Mouse (Mus musculus) heart, embryonic 15.5 days (tissue): ENCODE measurements around the gene Sdc3. TPM values are rescaled to one million over a fixed set of nuclear protein-coding genes. Genes with fewer than 3 reads are reported as not detected.

Experiments used
- ATAC-seq: fragments of 200-750 bp; cut with Nextera tagmentation; replicated peaks from 2 replicates; pipeline ENCODE4 v1.8.0; 2017; ENCODE audit warnings: low read depth, moderate TSS enrichment; ENCODE audit not compliant: insufficient number of reproducible peaks, insufficient read depth, low FRiP score
- H3K27ac ChIP-seq: fragments of 300-500 bp; sonication (generic); 2 replicates; pipeline ENCODE4 v1.5.1; 2015; ENCODE audit warnings: mild to moderate bottlenecking, inconsistent platforms
- H3K27me3 ChIP-seq: fragments of 300-500 bp; sonication (generic); 2 replicates; pipeline ENCODE4 v1.6.1; 2015; ENCODE audit warnings: inconsistent platforms
- H3K36me3 ChIP-seq: fragments of 300-500 bp; sonication (generic); 2 replicates; pipeline ENCODE4 v1.6.1; 2015; ENCODE audit warnings: mild to moderate bottlenecking, inconsistent platforms
- H3K4me1 ChIP-seq: fragments of 300-500 bp; sonication (generic); replicated peaks from 2 replicates; pipeline ENCODE4 v1.6.1; 2015; ENCODE audit warnings: inconsistent platforms
- H3K4me2 ChIP-seq: fragments of 300-500 bp; sonication (generic); 2 replicates; pipeline ENCODE4 v1.6.1; 2015; ENCODE audit warnings: inconsistent platforms, mild to moderate bottlenecking, moderate library complexity
- H3K4me3 ChIP-seq: fragments of 300-500 bp; sonication (generic); 2 replicates; pipeline ENCODE4 v1.5.1; 2015; ENCODE audit warnings: mild to moderate bottlenecking, inconsistent platforms
- H3K9ac ChIP-seq: fragments of 300-500 bp; sonication (generic); 2 replicates; pipeline ENCODE4 v1.6.1; 2015; ENCODE audit warnings: mild to moderate bottlenecking, inconsistent platforms
- H3K9me3 ChIP-seq: fragments of 300-500 bp; sonication (generic); replicated peaks from 2 replicates; pipeline ENCODE4 v1.6.1; 2016; ENCODE audit warnings: inconsistent platforms
- WGBS: fragments of 180-500 bp; shearing (Covaris S2); methylation state at CpG from one replicate; pipeline ENCODE4 v1.1.7; 2015; ENCODE audit warnings: mixed read lengths; 5-methylcytosine and 5-hydroxymethylcytosine counted together
- polyA plus RNA-seq: library from polyadenylated mRNA; unstranded; fragments of >200 nt; fragmentation: Nextera tagmentation; extraction: Ambion mirVana; gene quantifications from 2 replicates; pipeline ENCODE4 v1.2.1, GENCODE M21; 2015

Gene Sdc3
- polyA plus RNA-seq, 1 experiment from 2014 or later: 18.4 TPM

DNA sequence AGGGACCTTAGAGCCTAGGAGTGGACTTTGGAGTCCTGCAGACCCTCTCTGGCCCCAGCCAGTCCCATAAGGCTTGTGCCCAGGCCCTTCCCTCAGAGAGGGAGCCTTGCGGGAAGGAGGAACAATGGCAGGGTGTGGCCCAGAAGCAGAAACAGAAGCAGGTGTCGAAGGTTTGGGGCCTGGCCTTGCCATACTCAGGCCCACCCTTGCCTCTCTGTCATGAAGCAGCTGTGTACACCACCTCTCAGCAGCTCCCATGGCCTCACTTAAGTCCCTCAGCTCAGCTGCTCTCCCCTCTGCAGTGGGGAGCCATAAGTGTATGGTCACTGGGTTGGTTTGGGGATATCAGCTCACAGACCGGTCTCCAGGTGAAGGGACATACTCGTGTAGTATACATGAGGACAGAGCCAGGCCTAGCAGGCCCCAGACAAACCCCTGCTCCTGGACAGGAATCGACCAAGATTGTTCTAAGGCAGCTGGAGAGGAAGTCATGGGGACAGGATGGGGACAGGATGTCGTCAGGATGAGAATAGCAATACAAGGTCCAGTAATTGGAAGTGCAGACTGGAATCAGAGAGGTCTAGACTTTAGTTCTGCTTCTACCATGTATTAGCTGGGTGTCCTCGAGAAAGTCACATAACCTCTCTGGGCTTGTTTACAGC is 28.4 kb downstream of the Sdc3 start:
- Histone ChIP-seq H3K4me1 (0 out of 2 replicates have a peak, but pooled peaks cover 4% of the 10 kb centered on the region), H3K27ac (peak overlapping the region; percentile 67), H3K9me3 (no peaks in the 10 kb centered on the region), H3K27me3 (no peaks in the 10 kb centered on the region), H3K4me3 (no peak overlapping the region), H3K9ac (no peak overlapping the region), H3K36me3 (0 out of 2 replicates have a peak, but pooled peaks cover 8% of the 10 kb centered on the region), H3K4me2 (no peak overlapping the region)
- 70% methylated on average over 7 of the region's 7 CpGs for WGBS
- ATAC-seq: no peak

- no peak overlapping the region for H3K4me3 ChIP-seq
- H3K4me2 ChIP-seq: no peak overlapping the region
- H3K9me3 ChIP-seq: no peaks in the 10 kb centered on the region
- H3K27me3 ChIP-seq: no peaks in the 10 kb centered on the region
- H3K36me3 ChIP-seq: no peaks in the 10 kb centered on the region
- no peak overlapping the region for H3K9ac ChIP-seq
- H3K4me1 ChIP-seq: peaks cover 13% of the 10 kb centered on the region
- peak; percentile 41; the same call in 1 of the 2 replicates for ATAC-seq
- 0 out of 2 replicates have a peak overlapping the region, but pooled peaks have one; percentile 24 for H3K27ac ChIP-seq
- WGBS: 17% methylated on average over 18 of the region's 18 CpGs
These were observed 36.7 kb downstream of the Sdc3 start for GRCm38 (mm10) chr4:130828851-130829673.

DNA sequence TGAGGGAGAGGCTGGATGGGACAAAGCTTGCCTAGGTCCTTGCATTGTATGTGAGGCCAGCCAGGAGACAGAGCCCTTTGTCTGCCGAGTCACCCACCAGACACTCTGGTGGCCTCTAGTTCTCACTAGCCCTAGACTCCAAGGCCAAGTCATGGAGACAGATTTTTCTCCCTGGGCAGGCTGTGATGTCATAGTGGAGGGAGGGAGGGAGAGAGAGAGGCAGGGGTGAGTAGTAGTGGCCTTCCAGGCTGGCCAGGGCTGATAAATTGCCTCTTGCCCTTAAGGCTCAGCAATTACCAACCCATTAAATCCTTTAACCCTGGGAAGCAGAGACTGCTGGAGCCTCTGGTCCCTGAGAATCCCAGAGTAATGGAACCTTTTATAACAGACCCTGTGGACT is 41.8 kb downstream of the Sdc3 start:
- ATAC-seq: no peak
- H3K9me3 ChIP-seq: no peaks in the 10 kb centered on the region
- no peak overlapping the region for H3K4me3 ChIP-seq
- no peak overlapping the region for H3K4me2 ChIP-seq
- no peak overlapping the region for H3K27ac ChIP-seq
- 0 out of 2 replicates have a peak, but pooled peaks cover 3% of the 10 kb centered on the region for H3K27me3 ChIP-seq
- H3K36me3 ChIP-seq: no peaks in the 10 kb centered on the region
- WGBS: 29% methylated on average over 1 of the region's 1 CpGs
- H3K9ac ChIP-seq: no peak overlapping the region
- peaks cover 32% of the 10 kb centered on the region for H3K4me1 ChIP-seq

DNA sequence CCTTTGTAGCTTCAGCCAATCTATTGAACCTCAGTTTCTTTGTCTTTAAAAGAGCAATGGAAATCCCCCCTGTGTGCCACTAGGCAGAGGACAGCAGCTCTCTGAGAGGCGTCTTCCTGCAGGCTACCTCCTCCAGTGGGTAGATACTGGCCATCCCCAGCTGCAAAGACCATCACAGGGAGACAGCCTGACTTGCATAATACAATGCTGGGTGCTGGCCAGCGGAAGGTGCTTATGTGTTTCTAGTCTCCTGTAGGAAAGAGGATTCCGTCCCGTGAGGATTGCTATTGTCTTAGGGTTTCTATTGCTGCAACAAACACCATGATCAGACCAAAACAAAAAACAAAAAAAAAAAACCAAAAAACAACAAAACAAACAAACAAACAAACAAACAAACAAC is 43.2 kb downstream of the Sdc3 start:
- H3K4me2 ChIP-seq: no peak overlapping the region
- H3K9ac ChIP-seq: no peak overlapping the region
- no peak for ATAC-seq
- H3K27me3 ChIP-seq: 0 out of 2 replicates have a peak, but pooled peaks cover 6% of the 10 kb centered on the region
- H3K36me3 ChIP-seq: no peaks in the 10 kb centered on the region
- H3K4me3 ChIP-seq: no peak overlapping the region
- H3K4me1 ChIP-seq: peaks cover 29% of the 10 kb centered on the region
- H3K9me3 ChIP-seq: no peaks in the 10 kb centered on the region
- no peak overlapping the region for H3K27ac ChIP-seq
- WGBS: 88% methylated on average over 4 of the region's 4 CpGs

- H3K27ac ChIP-seq: no peak overlapping the region
- 14% methylated on average over 20 of the region's 20 CpGs for WGBS
- H3K4me2 ChIP-seq: peak overlapping the region; percentile 29
- 0 out of 2 replicates have a peak overlapping the region, but pooled peaks have one; percentile 0 for H3K4me3 ChIP-seq
- no peaks in the 10 kb centered on the region for H3K9me3 ChIP-seq
- ATAC-seq: no peak; the same call in 1 of the 2 replicates
- H3K4me1 ChIP-seq: peaks cover 37% of the 10 kb centered on the region
- H3K27me3 ChIP-seq: 0 out of 2 replicates have a peak, but pooled peaks cover 7% of the 10 kb centered on the region
- H3K9ac ChIP-seq: no peak overlapping the region
- no peaks in the 10 kb centered on the region for H3K36me3 ChIP-seq
These were observed 44.1 kb downstream of the Sdc3 start for GRCm38 (mm10) chr4:130836281-130837061.

DNA sequence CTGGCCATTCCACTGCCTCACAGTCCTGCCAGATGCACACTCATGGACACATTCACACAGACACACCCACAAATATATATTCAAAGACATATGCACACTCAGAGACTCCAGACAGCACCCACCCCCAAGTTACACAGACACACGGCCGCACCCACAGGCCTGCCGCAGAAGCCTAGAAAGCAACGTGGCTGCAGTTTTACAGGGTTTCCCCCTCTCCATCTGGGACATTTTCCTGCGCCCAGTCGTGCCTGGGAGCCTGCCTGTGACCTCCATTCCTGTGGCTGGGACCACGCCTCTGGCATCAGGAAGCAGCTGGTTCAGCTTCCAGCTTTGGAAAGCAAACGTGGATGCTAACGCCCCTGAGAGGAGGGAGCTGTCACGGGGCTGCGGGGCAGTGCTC is 46.2 kb downstream of the Sdc3 start:
- no peak overlapping the region for H3K4me3 ChIP-seq
- ATAC-seq: no peak
- 34% methylated on average over 11 of the region's 11 CpGs for WGBS
- no peak overlapping the region for H3K9ac ChIP-seq
- peaks cover 39% of the 10 kb centered on the region for H3K4me1 ChIP-seq
- H3K27me3 ChIP-seq: 0 out of 2 replicates have a peak, but pooled peaks cover 7% of the 10 kb centered on the region
- no peaks in the 10 kb centered on the region for H3K9me3 ChIP-seq
- H3K36me3 ChIP-seq: no peaks in the 10 kb centered on the region
- H3K27ac ChIP-seq: no peak overlapping the region
- H3K4me2 ChIP-seq: no peak overlapping the region

GRCm38 (mm10) chr4:130841107-130841840 is 48.9 kb downstream of the Sdc3 start:
- Histone ChIP-seq H3K4me2 (no peak overlapping the region), H3K4me3 (no peak overlapping the region), H3K27me3 (0 out of 2 replicates have a peak, but pooled peaks cover 11% of the 10 kb centered on the region), H3K36me3 (no peaks in the 10 kb centered on the region), H3K4me1 (peaks cover 35% of the 10 kb centered on the region), H3K27ac (no peak overlapping the region), H3K9me3 (no peaks in the 10 kb centered on the region), H3K9ac (no peak overlapping the region; the same call in 1 of the 2 replicates)
- peak; percentile 45 for ATAC-seq
- WGBS: 41% methylated on average over 8 of the region's 8 CpGs

- H3K9ac ChIP-seq: no peak overlapping the region
- WGBS: 79% methylated on average over 14 of the region's 14 CpGs
- no peak overlapping the region for H3K27ac ChIP-seq
- H3K9me3 ChIP-seq: no peaks in the 10 kb centered on the region
- no peak overlapping the region for H3K4me3 ChIP-seq
- no peaks in the 10 kb centered on the region for H3K36me3 ChIP-seq
- no peak overlapping the region for H3K4me2 ChIP-seq
- no peak for ATAC-seq
- no peaks in the 10 kb centered on the region for H3K4me1 ChIP-seq
- H3K27me3 ChIP-seq: 0 out of 2 replicates have a peak, but pooled peaks cover 4% of the 10 kb centered on the region
These were observed 56.5 kb downstream of the Sdc3 start for GRCm38 (mm10) chr4:130848814-130849213.

GRCm38 (mm10) chr4:130857661-130858060 is 65.3 kb downstream of the Sdc3 start:
- Histone ChIP-seq H3K9me3 (no peaks in the 10 kb centered on the region), H3K4me3 (no peak overlapping the region), H3K27me3 (peaks cover 17% of the 10 kb centered on the region; the same call in 1 of the 2 replicates), H3K4me1 (peaks cover 20% of the 10 kb centered on the region), H3K36me3 (no peaks in the 10 kb centered on the region), H3K27ac (no peak overlapping the region), H3K4me2 (no peak overlapping the region), H3K9ac (no peak overlapping the region)
- 66% methylated on average over 8 of the region's 8 CpGs for WGBS
- ATAC-seq: no peak

GRCm38 (mm10) chr4:130858880-130859279 is 66.5 kb downstream of the Sdc3 start:
- Histone ChIP-seq H3K4me3 (no peak overlapping the region), H3K9me3 (no peaks in the 10 kb centered on the region), H3K36me3 (no peaks in the 10 kb centered on the region), H3K9ac (no peak overlapping the region), H3K27me3 (peaks cover 20% of the 10 kb centered on the region; the same call in 1 of the 2 replicates), H3K27ac (no peak overlapping the region), H3K4me1 (peaks cover 21% of the 10 kb centered on the region), H3K4me2 (no peak overlapping the region)
- 96% methylated on average over 7 of the region's 7 CpGs for WGBS
- ATAC-seq: no peak
